ENCODE assay signal across 7 mouse cellular contexts in the genomic region with DNA sequence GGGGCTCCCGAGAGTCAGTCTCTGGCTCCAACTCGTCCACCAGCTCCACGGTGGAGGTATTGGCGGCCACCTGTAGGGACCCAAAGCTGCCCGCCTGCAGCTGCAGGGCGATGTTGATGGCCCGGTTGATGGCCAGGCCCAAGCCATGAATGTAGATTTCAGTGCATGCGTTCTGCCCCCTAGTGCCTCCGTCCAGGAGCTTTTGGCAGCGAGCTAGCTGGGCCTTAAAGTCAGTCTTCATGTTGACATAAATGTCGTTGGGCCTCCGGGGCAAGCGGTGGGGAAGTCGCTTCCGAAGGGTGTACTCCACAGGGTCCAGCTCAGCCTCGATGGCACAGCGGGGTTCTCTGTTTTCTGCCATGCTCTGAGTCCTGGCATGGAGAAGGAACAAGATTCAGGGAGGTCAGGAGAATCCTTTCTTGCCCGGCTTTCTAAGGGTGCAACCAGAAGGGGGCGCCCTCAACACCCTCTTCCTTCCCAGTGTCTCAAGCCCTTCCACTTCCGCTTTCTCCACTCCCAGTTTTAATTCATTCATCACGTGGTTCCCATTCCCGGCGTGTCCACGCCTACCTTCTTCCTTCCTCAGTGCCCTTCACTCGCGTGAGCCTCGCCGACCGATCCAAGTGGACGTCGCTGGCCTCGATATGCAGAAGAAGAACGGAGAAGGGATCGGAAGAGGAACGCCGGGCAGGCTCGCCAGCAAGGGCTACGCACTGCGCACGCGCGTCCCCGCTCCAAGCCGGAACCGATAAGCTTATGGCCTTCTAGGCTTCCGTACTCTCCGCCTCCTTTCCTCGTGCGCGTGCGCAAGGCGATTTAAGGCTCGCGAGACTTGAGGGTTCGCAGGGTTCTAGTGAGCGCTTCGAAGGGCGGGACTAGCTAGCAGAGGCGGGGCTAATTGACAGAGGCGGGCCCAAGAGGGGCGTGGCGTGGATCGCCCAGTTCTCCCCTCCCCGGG. TPM values are rescaled to one million over a fixed set of nuclear protein-coding genes. Genes with fewer than 3 reads are reported as not detected.
A peak's percentile ranks its signal among the peaks of the same experiment; 100 is the strongest.
DNase-seq lines count a peak whose midpoint lies in the region; ATAC-seq lines count a peak whose summit lies in the region.

TSS of gene Pop7 (minus strand) at position 810 of the 958 bp plus-strand sequence.

- WGBS in embryonic facial prominence, embryonic 11.5 days, result 3% methylated on average over 63 of the region's 64 CpGs
- 3% methylated on average over 64 of the region's 64 CpGs for WGBS in limb, embryonic 10.5 days
- WGBS in midbrain, embryonic 13.5 days, result 3% methylated on average over 64 of the region's 64 CpGs

- no peaks in the 10 kb centered on the region for H3K36me3 ChIP-seq in embryonic facial prominence, embryonic 11.5 days (replicated peaks; ENCODE audit: control insufficient read depth, insufficient read depth, low read depth, low read length)
- peaks cover 15% of the 10 kb centered on the region for H3K36me3 ChIP-seq in limb, embryonic 10.5 days
- no peaks in the 10 kb centered on the region for H3K36me3 ChIP-seq in midbrain, embryonic 13.5 days

- peak; percentile 100 for DNase-seq in adrenal gland, postnatal 14 days
- DNase-seq in embryonic facial prominence, embryonic 11.5 days (ENCODE audit: low spot score), result peak; percentile 100
- peak; percentile 100 for DNase-seq in kidney, adult 11 months
- peak; percentile 99 for DNase-seq in limb, embryonic 10.5 days (ENCODE audit: low spot score)
- DNase-seq in spleen, adult 12 weeks (ENCODE audit: low spot score), result peak; percentile 100

- peak within 1 kb of the TSS; percentile 38 for H3K4me3 ChIP-seq in embryonic facial prominence, embryonic 11.5 days (ENCODE audit: low read depth, low read length)
- peak within 1 kb of the TSS; percentile 75 for H3K4me3 ChIP-seq in limb, embryonic 10.5 days
- peak within 1 kb of the TSS; percentile 56 for H3K4me3 ChIP-seq in midbrain, embryonic 13.5 days (replicated peaks)

- peak within 1 kb of the TSS; percentile 79 for H3K4me2 ChIP-seq in embryonic facial prominence, embryonic 11.5 days (ENCODE audit: low read depth, low read length)
- peak within 1 kb of the TSS; percentile 88 for H3K4me2 ChIP-seq in midbrain, embryonic 13.5 days (replicated peaks)

- no peaks in the 10 kb centered on the region for H3K9me3 ChIP-seq in embryonic facial prominence, embryonic 11.5 days (replicated peaks; ENCODE audit: control insufficient read depth, low read length)
- H3K9me3 ChIP-seq in limb, embryonic 10.5 days (replicated peaks), result no peaks in the 10 kb centered on the region
- H3K9me3 ChIP-seq in midbrain, embryonic 13.5 days, result no peaks in the 10 kb centered on the region

- H3K27ac ChIP-seq in embryonic facial prominence, embryonic 11.5 days (replicated peaks; ENCODE audit: low read depth, low read length), result peak within 1 kb of the TSS; percentile 48
- peak within 1 kb of the TSS; percentile 95 for H3K27ac ChIP-seq in limb, embryonic 10.5 days
- H3K27ac ChIP-seq in midbrain, embryonic 13.5 days, result peak within 1 kb of the TSS; percentile 94

- peak; percentile 92 for ATAC-seq in embryonic facial prominence, embryonic 11.5 days (replicated peaks; ENCODE audit: insufficient number of reproducible peaks, low FRiP score, low TSS enrichment, low read depth)
- ATAC-seq in granulocyte monocyte progenitor cell, adult 5-6 weeks (replicated peaks; ENCODE audit: poor library complexity, severe bottlenecking), result peak; percentile 84
- peak; percentile 92 for ATAC-seq in midbrain, embryonic 13.5 days

- no peaks in the 10 kb centered on the region for H3K4me1 ChIP-seq in embryonic facial prominence, embryonic 11.5 days (ENCODE audit: control insufficient read depth, insufficient read depth, low read length)
- peaks cover 17% of the 10 kb centered on the region for H3K4me1 ChIP-seq in limb, embryonic 10.5 days
- H3K4me1 ChIP-seq in midbrain, embryonic 13.5 days (replicated peaks), result peaks cover 21% of the 10 kb centered on the region

- H3K27me3 ChIP-seq in embryonic facial prominence, embryonic 11.5 days (ENCODE audit: control insufficient read depth, insufficient read depth, low read length), result no peaks in the 10 kb centered on the region
- H3K27me3 ChIP-seq in limb, embryonic 10.5 days (ENCODE audit: low read depth, poor library complexity, severe bottlenecking), result no peaks in the 10 kb centered on the region
- no peaks in the 10 kb centered on the region for H3K27me3 ChIP-seq in midbrain, embryonic 13.5 days

- H3K9ac ChIP-seq in embryonic facial prominence, embryonic 11.5 days (replicated peaks; ENCODE audit: low read length), result peak within 1 kb of the TSS; percentile 61
- H3K9ac ChIP-seq in midbrain, embryonic 13.5 days (replicated peaks), result peak within 1 kb of the TSS; percentile 83

RNA-seq across cellular contexts. Expression of gene Pop7, which starts in this region (rescaled TPM):
- 22.3 and 26.2 TPM in 2 replicates for total RNA-seq in adrenal gland, postnatal 14 days (2021)
- polyA plus RNA-seq in embryonic facial prominence, embryonic 11.5 days (2014; fragmentation: Nextera tagmentation; extraction: Ambion mirVana), result 54.0 and 55.9 TPM in 2 replicates
- total RNA-seq in granulocyte monocyte progenitor cell, adult 5-6 weeks (2014; fragmentation: Nextera tagmentation), result 31.2 and 36.5 TPM in 2 replicates
- 18.3 and 28.9 TPM in 2 replicates for total RNA-seq in granulocyte monocyte progenitor cell, adult 5-6 weeks (2017)
- polyA plus RNA-seq in limb, embryonic 10.5 days (2016; fragmentation: Nextera tagmentation; extraction: Ambion mirVana), result 53.2 and 63.4 TPM in 2 replicates
- 74.0 and 82.0 TPM in 2 replicates for polyA plus RNA-seq in midbrain, embryonic 13.5 days (2015; fragmentation: Nextera tagmentation; extraction: Ambion mirVana)

Comparison
In these comparisons a context has a peak if more than half of its experiments do, and no peak if none do; other contexts are left out.
1. Peak in every context shown above with its lines: DNase-seq, ATAC-seq, H3K4me3 ChIP-seq and H3K27ac ChIP-seq.